Mouse (Mus musculus): ENCODE measurements around the gene Slc6a19. TPM values are rescaled to one million over a fixed set of nuclear protein-coding genes. Genes with fewer than 3 reads are reported as not detected.

Gene Slc6a19
- total RNA-seq, 2 experiments from 2014 or later, result not detected

DNA sequence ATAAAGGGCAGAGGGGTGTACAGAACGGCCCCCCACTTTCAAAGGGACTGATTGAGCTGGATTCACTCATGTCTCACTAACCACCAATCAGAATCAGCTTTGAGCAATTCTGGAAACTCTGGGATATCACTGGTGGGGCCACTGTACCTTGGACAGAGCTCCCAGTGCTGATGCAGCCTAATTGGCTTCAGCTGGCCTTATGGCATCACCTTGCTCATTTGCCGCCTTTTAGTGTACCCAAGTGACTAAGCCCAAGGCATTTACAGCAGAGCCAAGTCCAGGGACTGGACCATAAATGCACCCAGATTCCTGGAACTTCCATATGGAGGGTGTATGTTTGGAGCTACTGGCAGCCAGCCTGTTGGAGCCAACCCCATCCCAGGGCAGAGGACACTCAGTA is 45.7 kb downstream of the Slc6a19 start:
- DNase-seq, result no peak

DNA sequence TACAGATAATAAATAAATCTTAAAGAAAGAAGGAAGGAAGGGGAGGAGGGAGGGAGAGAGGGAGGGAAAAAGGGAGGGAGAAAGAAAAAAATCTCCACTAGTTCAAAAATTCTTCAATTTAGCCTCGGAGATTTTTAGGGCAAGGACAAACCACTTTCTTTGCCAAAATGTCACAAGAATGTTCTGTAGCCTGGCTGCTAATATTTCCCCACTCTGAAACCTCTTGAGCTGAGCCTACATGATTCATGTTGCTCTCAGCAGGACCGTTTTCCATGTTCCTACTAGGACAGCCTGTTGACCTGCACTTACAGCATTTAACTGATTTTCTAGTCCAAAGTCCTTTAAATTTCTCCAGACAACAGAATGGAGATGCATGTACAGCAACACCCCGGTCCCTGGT is 49.7 kb downstream of the Slc6a19 start:
- DNase-seq, result no peak

DNA sequence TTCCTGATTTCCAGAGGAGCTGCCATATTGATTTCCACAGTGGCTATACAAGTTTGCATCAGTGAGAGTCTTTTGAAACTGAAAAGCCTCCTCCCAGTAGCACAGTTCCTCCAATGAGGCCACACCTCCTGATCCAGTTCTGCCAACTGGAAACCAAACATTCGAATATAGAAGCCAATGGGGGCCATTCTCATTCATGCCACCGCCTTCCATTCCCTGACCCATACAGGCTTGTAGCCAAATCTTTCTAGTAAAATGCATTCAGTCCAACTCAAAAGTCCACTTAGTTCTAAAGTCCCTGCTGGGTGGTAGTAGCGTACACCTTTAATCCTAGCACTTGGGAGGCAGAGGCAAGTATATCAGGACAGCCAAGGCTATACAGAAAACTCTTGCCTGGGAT is 51.4 kb downstream of the Slc6a19 start:
- DNase-seq, result no peak

DNA sequence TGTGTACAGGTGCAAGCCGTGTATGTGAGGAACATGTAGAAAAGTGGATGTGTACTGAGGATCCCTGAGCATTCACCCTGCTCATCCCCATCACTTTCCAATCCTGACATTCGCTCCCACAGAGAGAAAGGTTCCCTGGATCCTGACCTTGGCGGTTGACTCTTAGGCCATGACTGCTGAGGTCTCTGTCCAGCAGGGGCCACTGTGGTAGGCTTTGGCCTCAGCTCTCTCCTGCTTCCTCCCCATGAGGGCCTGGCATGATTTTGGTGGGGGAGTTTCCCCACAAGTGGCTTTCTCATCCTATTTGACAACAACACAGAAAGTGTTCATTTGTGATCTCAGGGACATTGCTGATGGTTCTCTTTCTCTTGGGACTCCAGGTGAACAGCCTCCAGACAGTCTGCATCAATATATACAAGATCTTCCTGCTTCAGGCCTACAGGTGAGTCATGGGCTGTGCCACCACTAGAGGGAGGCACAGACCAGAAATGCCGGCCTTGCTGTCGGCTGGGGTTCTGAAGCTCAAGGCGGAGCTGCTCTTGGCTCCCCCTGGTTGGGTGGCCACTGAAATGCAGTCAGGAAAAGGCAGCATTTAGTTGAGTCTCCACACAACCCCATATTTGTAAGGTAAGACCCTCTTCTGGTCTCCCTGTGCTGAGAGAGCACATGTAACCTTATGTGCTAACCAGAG is 58.1 kb downstream of the Slc6a19 start:
- peak; percentile 61 for DNase-seq

DNA sequence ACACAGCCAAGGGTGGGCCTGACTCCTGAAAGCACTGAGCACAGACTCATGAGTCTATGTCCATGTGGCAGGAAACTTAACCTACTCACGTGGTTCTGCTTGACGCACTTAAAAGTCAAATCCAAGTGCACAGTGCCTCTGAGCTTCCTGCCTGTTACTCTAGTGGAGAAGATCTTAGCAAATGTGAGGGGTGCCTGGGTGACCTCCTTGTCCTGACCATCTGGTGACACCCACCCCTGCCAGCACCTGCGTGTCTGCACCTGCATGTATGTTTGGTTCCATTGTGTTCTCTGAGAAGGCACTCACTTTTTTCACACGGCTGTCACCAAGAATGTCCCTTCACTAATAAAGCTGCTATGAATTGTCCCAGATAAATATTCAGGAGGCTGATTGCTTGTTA is 63.4 kb downstream of the Slc6a19 start:
- DNase-seq, result no peak

DNA sequence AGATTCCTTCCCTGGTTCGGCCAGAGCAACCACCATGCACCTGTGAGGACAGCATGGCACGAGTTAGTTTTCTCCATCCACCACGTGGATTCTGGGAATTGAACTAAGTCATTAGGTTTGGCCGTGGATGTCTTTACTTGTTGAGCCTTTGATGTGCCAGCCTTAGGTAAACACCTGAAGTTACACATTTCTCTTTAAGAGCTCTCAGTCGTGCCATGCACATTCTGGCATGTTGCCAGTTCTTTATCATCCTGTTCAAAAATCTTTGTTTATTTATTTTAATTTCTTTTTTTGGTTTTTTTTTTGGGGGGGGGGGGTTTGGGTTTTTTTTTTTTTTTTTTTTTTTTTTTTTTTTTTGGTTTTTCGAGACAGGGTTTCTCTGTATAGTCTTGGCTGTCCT is 66.8 kb downstream of the Slc6a19 start:
- DNase-seq, result no peak

DNA sequence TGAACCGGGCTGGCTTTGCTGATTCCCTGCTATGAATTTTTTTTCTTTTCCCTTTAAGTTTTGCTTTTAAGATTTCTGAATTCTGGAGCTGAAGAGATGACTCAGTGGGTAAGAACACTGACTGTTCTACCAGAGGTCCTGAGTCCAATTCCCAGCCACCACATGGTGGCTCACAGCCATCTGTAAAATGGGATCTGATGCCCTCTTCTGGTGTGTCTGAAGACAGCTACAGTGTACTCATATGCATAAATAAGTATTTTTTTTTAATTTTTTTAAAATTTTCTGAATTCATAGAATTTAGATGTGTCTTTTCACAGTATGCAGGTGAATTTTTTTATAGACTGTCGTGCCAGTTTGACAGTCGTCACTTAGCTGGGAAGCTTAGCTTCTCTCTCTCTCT is 72.8 kb downstream of the Slc6a19 start:
- no peak for DNase-seq

Other genes with a start within 250 kb of the Slc6a19 start
- gene Lpcat1, start 237.7 kb downstream of the Slc6a19 start, total RNA-seq (2021), result 10 to 100 TPM; 12.7 to 14.2 TPM
- not detected for gene Slc6a3, start 168.1 kb downstream of the Slc6a19 start, total RNA-seq (2021)
- gene Clptm1l, start 100.9 kb downstream of the Slc6a19 start, total RNA-seq (2021), result 10 to 100 TPM; 83.5 to 85.8 TPM
- under 1 TPM; 0.56 to 0.60 TPM for gene Tert, start 78.0 kb downstream of the Slc6a19 start, total RNA-seq (2021)
- gene Slc6a18, start 26.8 kb downstream of the Slc6a19 start, total RNA-seq (2021), result not detected
- 100 to 1,000 TPM; 145 to 150 TPM for gene Slc12a7, start 28.2 kb upstream of the Slc6a19 start, total RNA-seq (2021)
- 1 to 10 TPM; 9.2 to 9.7 TPM for gene Nkd2, start 142.8 kb upstream of the Slc6a19 start, total RNA-seq (2021)
- 10 to 100 TPM; 11.8 to 14.3 TPM for gene Trip13, start 232.9 kb upstream of the Slc6a19 start, total RNA-seq (2021)
- gene Brd9, start 232.9 kb upstream of the Slc6a19 start, total RNA-seq (2021), result 10 to 100 TPM; 39.3 to 41.8 TPM

Measured in heart, postnatal 4 days (tissue).